Mouse (Mus musculus) kidney, adult 11 months (tissue): ENCODE data around the gene Fam178b.
"Not testable (repeated sequence)": the region's sequence is repeated elsewhere in the genome, so short reads cannot be mapped to it uniquely, and the experiment has no call there.

Experiments
- DNase-seq: peaks from one replicate; pipeline ENCODE4 v3.0.0; 2022

Fam178b gene

GRCm38 (mm10) chr1:36540807-36541206 lies 142.2 kb downstream of the Fam178b start:
- DNase-seq: no peak

- DNase-seq: no peak
These were observed 142.9 kb downstream of the Fam178b start for GRCm38 (mm10) chr1:36540132-36540531.

GRCm38 (mm10) chr1:36539186-36539585 lies 143.8 kb downstream of the Fam178b start, which contains the start of gene Gm42417:
Gm42417 (minus strand) TSS chr1:36539429.
- peak; percentile 97 for DNase-seq

GRCm38 (mm10) chr1:36538727-36539126 lies 144.3 kb downstream of the Fam178b start:
- no peak for DNase-seq

GRCm38 (mm10) chr1:36536783-36537182 lies 146.2 kb downstream of the Fam178b start, which contains the start of gene Ankrd23:
Ankrd23 (minus strand) TSS chr1:36536883.
- not testable (repeated sequence) for DNase-seq

- DNase-seq: no peak
These were observed 146.6 kb downstream of the Fam178b start for GRCm38 (mm10) chr1:36536397-36536728.

- no peak for DNase-seq
These were observed 147.2 kb downstream of the Fam178b start for GRCm38 (mm10) chr1:36535477-36536396.

- no peak for DNase-seq
These were observed 148.4 kb downstream of the Fam178b start for GRCm38 (mm10) chr1:36534595-36535058.

GRCm38 (mm10) chr1:36533546-36533945 lies 149.4 kb downstream of the Fam178b start:
- DNase-seq: no peak

GRCm38 (mm10) chr1:36531461-36531860 lies 151.5 kb downstream of the Fam178b start:
- no peak for DNase-seq

- DNase-seq: no peak
These were observed 152.0 kb downstream of the Fam178b start for GRCm38 (mm10) chr1:36530962-36531361.

- DNase-seq: no peak
These were observed 152.5 kb downstream of the Fam178b start for GRCm38 (mm10) chr1:36530485-36530884.

GRCm38 (mm10) chr1:36529875-36530274 lies 153.1 kb downstream of the Fam178b start:
- DNase-seq: no peak

- no peak for DNase-seq
These were observed 153.7 kb downstream of the Fam178b start for GRCm38 (mm10) chr1:36529274-36529673.

GRCm38 (mm10) chr1:36528351-36528750 lies 154.6 kb downstream of the Fam178b start:
- no peak for DNase-seq

GRCm38 (mm10) chr1:36526903-36527302 lies 156.1 kb downstream of the Fam178b start:
- DNase-seq: no peak

- DNase-seq: no peak
These were observed 157.2 kb downstream of the Fam178b start for GRCm38 (mm10) chr1:36525774-36526173.

GRCm38 (mm10) chr1:36524058-36524457 lies 158.9 kb downstream of the Fam178b start:
- no peak for DNase-seq

GRCm38 (mm10) chr1:36523332-36524013 lies 159.5 kb downstream of the Fam178b start:
- no peak for DNase-seq

GRCm38 (mm10) chr1:36522210-36522609 lies 160.8 kb downstream of the Fam178b start:
- no peak for DNase-seq

- DNase-seq: no peak
These were observed 163.4 kb downstream of the Fam178b start for GRCm38 (mm10) chr1:36519626-36520025.

GRCm38 (mm10) chr1:36518259-36518658 lies 164.7 kb downstream of the Fam178b start:
- DNase-seq: no peak

GRCm38 (mm10) chr1:36513718-36514117 lies 169.3 kb downstream of the Fam178b start:
- DNase-seq: no peak

GRCm38 (mm10) chr1:36513310-36513709 lies 169.7 kb downstream of the Fam178b start:
- peak; percentile 38 for DNase-seq
